Mouse (Mus musculus): ENCODE measurements around the gene Usp32.
"Not testable (repeated sequence)": the region's sequence is repeated elsewhere in the genome, so short reads cannot be mapped to it uniquely, and the experiment has no call there.

DNA sequence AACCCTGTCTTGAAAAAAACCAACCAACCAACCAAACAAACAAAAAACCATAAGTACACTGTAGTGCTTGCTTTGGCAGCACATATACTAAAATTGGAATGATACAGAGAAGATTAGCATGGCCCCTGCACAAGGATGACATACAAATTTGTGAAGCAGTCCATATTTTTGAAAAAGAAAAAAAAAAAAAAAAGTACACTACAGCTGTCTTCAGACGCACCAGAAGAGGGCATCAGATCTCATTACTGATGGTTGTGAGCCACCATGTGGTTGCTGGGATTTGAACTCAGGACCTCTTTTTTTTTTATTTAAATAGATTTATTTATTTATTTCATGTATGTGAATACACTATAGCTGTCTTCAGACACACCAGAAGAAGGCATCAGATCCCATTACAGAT lies 23.1 kb upstream of the Usp32 start:
- TF ChIP-seq POLR2A (IDR thresholded peaks at IDR 0.05; ENCODE audit: borderline replicate concordance, control insufficient read depth, low read depth, low read length); CTCF (IDR thresholded peaks at IDR 0.05; ENCODE audit: control insufficient read depth, insufficient read depth, low read length): not testable (repeated sequence)

Measured in bone marrow, adult 2 months (tissue).